Mouse (Mus musculus) lung, adult 2 months (tissue): ENCODE measurements around the gene Gpld1.

Experiments
- CTCF ChIP-seq: fragments of 200-500 bp; IDR thresholded peaks from 2 replicates; pipeline ENCODE4 v1.5.1; 2011; ENCODE audit warnings: mild to moderate bottlenecking, low read length, control low read depth; ENCODE audit not compliant: insufficient read depth
- POLR2A ChIP-seq: fragments of 200-500 bp; IDR thresholded peaks from 2 replicates; pipeline ENCODE4 v1.6.1; 2011; ENCODE audit warnings: low read depth, mild to moderate bottlenecking, control low read depth, low read length, borderline replicate concordance; ENCODE audit errors: extremely low read depth

DNA sequence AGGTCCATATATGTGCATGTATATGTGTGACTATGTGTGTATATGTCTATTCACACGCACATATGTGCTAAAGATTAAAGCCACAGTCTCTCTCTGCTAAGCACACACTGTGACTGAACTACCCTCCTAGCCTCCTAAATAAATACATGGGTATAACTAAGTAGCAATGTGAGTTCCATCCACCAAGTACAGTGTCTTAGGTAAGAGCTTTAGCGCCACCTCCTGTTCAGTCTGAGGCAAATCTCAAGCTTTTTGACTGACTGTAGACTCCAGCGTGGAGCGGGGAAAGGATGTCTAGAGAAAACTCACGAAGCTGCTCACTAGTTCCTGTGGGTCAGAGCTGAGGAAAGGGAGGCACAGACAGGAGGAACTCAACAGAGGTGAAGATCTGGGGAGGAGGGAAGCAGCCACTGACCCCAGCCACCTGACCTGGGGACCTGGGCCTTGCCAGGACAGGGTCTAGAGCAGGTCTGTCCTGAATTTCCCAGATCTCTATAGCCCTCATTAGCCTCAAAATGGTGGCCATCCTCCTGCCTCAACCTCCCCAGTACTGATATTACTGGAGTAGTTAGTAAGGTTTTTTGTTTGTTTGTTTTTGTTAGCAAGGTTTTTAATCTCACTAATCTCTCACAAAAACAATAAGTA is 22.5 kb upstream of the Gpld1 start:
- TF ChIP-seq POLR2A (no peak), CTCF (peak; percentile 24)
